Mouse (Mus musculus) G1E (cell line): ENCODE results near the gene Acvrl1.

Experiments
- CTCF ChIP-seq: IDR thresholded peaks from 2 replicates; pipeline ENCODE4 v1.5.1; 2012; ENCODE audit warnings: low read depth, low read length, inconsistent platforms, mixed read lengths
- GATA1 ChIP-seq: IDR thresholded peaks from 2 replicates; pipeline ENCODE4 v1.6.1; 2012; ENCODE audit warnings: borderline replicate concordance, low read length, inconsistent platforms, mixed read lengths
- TAL1 ChIP-seq: conservative IDR thresholded peaks from 2 replicates; pipeline ENCODE4 v1.6.1; 2012; ENCODE audit warnings: low read depth, low read length, inconsistent platforms, mixed read lengths

GRCm38 (mm10) chr15:101091551-101091950 lies 36.8 kb upstream of the Acvrl1 start:
- no peak for TF ChIP-seq CTCF
- no peak for TF ChIP-seq GATA1
- no peak for TF ChIP-seq TAL1
